ENCODE assay signal across 7 mouse cellular contexts in the genomic region with DNA sequence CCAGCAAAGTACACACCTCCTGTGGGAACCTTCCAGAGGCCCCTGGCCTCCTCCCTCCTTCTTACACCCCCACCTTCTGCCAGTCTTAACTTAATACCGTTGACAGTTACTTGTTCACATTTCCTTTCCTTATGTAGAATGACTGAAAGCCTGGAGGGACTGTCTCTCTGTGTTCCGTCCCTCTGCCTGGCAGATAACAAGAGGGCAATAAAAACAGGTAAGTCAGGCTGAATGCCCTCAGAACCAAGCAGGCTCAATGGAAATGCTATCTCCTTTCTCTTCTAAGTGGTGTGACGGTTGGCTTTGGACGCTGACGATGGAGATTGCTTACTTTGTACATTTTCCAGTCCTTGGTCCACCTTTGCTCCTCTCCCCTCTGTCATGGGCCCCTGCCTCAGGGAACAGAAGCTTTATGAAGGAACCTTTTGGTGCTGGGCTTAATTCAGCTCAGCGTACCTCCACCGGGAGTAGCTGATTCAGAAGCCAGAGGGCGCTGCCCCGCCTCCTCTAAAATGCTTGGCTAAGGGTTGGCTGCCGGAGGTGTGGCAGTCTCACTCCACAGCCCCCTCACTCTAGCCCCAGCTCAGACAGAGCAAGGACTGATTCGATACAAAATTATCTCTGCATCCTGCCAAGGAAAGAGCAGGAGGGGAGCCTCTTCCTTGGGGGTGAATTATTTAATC.
DNase-seq lines count a peak whose midpoint lies in the region; ATAC-seq and TF ChIP-seq lines count a peak whose summit lies in the region.

No protein-coding gene starts in this region.

- peak; percentile 75 for TF ChIP-seq CTCF in Patski (IDR thresholded peaks at IDR 0.05)
- TF ChIP-seq CTCF in embryonic fibroblast, embryonic 13.5 days (IDR thresholded peaks at IDR 0.05; ENCODE audit: borderline replicate concordance, insufficient read depth, low read length), result peak; percentile 20; the same call in 1 of the 2 replicates
- peak; percentile 81 for TF ChIP-seq CTCF in midbrain, postnatal 0 days (IDR thresholded peaks at IDR 0.05)
- 0 out of 2 replicates have a peak, but pooled peaks have one; percentile 44 for TF ChIP-seq CTCF in thymus, adult 2 months (IDR thresholded peaks at IDR 0.05; ENCODE audit: borderline replicate concordance, control insufficient read depth, extremely low read depth, insufficient read depth, low read length, poor library complexity)

- POLR2A ChIA-PET in Patski (lab: Charles Lee), result interaction anchor here (0.6 kb wide), 1 partner anchor 756 kb away, joined by 3 read pairs; no protein-coding TSS in a partner anchor

- no peak overlapping the region for H3K9ac ChIP-seq in hindbrain, embryonic 15.5 days
- no peak overlapping the region for H3K9ac ChIP-seq in midbrain, postnatal 0 days (replicated peaks; ENCODE audit: low read length, poor library complexity, severe bottlenecking)

- in situ Hi-C loops in Patski (cut with MboI; ENCODE audit: low pct_unique_long_range_greater_than_20kb), result no loop called here

- H3K4me2 ChIP-seq in hindbrain, embryonic 15.5 days, result no peak overlapping the region
- no peak overlapping the region for H3K4me2 ChIP-seq in midbrain, postnatal 0 days (ENCODE audit: low read depth, low read length, poor library complexity, severe bottlenecking)

- no peaks in the 10 kb centered on the region for H3K4me1 ChIP-seq in embryonic fibroblast, embryonic 13.5 days (ENCODE audit: control insufficient read depth, insufficient read depth, low read length)
- H3K4me1 ChIP-seq in hindbrain, embryonic 15.5 days (replicated peaks), result peaks cover 16% of the 10 kb centered on the region
- 0 out of 2 replicates have a peak, but pooled peaks cover 8% of the 10 kb centered on the region for H3K4me1 ChIP-seq in midbrain, postnatal 0 days (ENCODE audit: insufficient read depth, low read length)
- no peaks in the 10 kb centered on the region for H3K4me1 ChIP-seq in thymus, adult 2 months (replicated peaks; ENCODE audit: control insufficient read depth, insufficient read depth, low read length)

- H3K36me3 ChIP-seq in hindbrain, embryonic 15.5 days, result no peaks in the 10 kb centered on the region
- no peaks in the 10 kb centered on the region for H3K36me3 ChIP-seq in midbrain, postnatal 0 days (ENCODE audit: insufficient read depth, low read length)
- H3K36me3 ChIP-seq in thymus, adult 2 months (ENCODE audit: control insufficient read depth, insufficient read depth, low read length), result no peaks in the 10 kb centered on the region

- WGBS in hindbrain, embryonic 15.5 days, result 17% methylated on average over 11 of the region's 11 CpGs
- 17% methylated on average over 11 of the region's 11 CpGs for WGBS in midbrain, postnatal 0 days
- 31% methylated on average over 11 of the region's 11 CpGs for WGBS in thymus, adult 2 months

- no peak for TF ChIP-seq POLR2A in embryonic fibroblast, embryonic 13.5 days (IDR thresholded peaks at IDR 0.05; ENCODE audit: low read depth, low read length)
- no peak for TF ChIP-seq POLR2A in thymus, adult 2 months (IDR thresholded peaks at IDR 0.05; ENCODE audit: control insufficient read depth, extremely low read depth, insufficient read depth, low read length, poor library complexity)

- peak; percentile 4 to 10 for DNase-seq in B cell, adult 2 months
- DNase-seq in Patski (ENCODE audit: low read depth, low spot score), result no peak
- peak; percentile 51 to 56 for DNase-seq in left cerebral cortex, postnatal 25 days (ENCODE audit: low spot score in 2 of 2)
- DNase-seq in midbrain, postnatal 0 days (ENCODE audit: low spot score), result peak; percentile 74
- peak; percentile 54 for DNase-seq in thymus, adult 2 months

- H3K4me3 ChIP-seq in embryonic fibroblast, embryonic 13.5 days (ENCODE audit: insufficient read depth, low read length), result no peak overlapping the region
- H3K4me3 ChIP-seq in hindbrain, embryonic 15.5 days, result no peak overlapping the region
- no peak overlapping the region for H3K4me3 ChIP-seq in midbrain, postnatal 0 days (ENCODE audit: low read depth, low read length)
- no peak overlapping the region for H3K4me3 ChIP-seq in thymus, adult 2 months (ENCODE audit: control insufficient read depth, insufficient read depth, low read length)

- H3K9me3 ChIP-seq in hindbrain, embryonic 15.5 days, result no peaks in the 10 kb centered on the region
- H3K9me3 ChIP-seq in midbrain, postnatal 0 days (ENCODE audit: low read length), result no peaks in the 10 kb centered on the region

- intact Hi-C loops in left cerebral cortex, postnatal 25 days (cut with DNase I), result loop anchor here (5.0 kb wide), 1 partner anchor 301 kb away; the partner anchor contains the start of gene Kcnd3

- peaks cover 5% of the 10 kb centered on the region for H3K27me3 ChIP-seq in Patski
- H3K27me3 ChIP-seq in hindbrain, embryonic 15.5 days, result no peaks in the 10 kb centered on the region
- H3K27me3 ChIP-seq in midbrain, postnatal 0 days (ENCODE audit: insufficient read depth, low read length), result no peaks in the 10 kb centered on the region
- H3K27me3 ChIP-seq in thymus, adult 2 months (ENCODE audit: control insufficient read depth, insufficient read depth, low read length), result no peaks in the 10 kb centered on the region

- peak; percentile 44 for ATAC-seq in Patski
- ATAC-seq in hindbrain, embryonic 15.5 days (ENCODE audit: low FRiP score, low read depth), result peak; percentile 82; the same call in 1 of the 2 replicates
- peak; percentile 75; the same call in 1 of the 2 replicates for ATAC-seq in midbrain, postnatal 0 days (ENCODE audit: low FRiP score)

- no peak overlapping the region for H3K27ac ChIP-seq in embryonic fibroblast, embryonic 13.5 days (ENCODE audit: insufficient read depth, low read length)
- no peak overlapping the region; the same call in 1 of the 2 replicates for H3K27ac ChIP-seq in hindbrain, embryonic 15.5 days (replicated peaks)
- H3K27ac ChIP-seq in midbrain, postnatal 0 days (ENCODE audit: low read depth, low read length), result no peak overlapping the region
- no peak overlapping the region for H3K27ac ChIP-seq in thymus, adult 2 months (ENCODE audit: control insufficient read depth, insufficient read depth, low read length)

- CTCF ChIA-PET in Patski (lab: Charles Lee), result interaction anchor here (0.6 to 1.9 kb wide), 4 partner anchors 13 to 360 kb away, joined by 3 to 5 read pairs (median 3); no protein-coding TSS in a partner anchor

Comparison
In these comparisons a context has a peak if more than half of its experiments do, and no peak if none do; other contexts are left out.
1. CTCF ChIP-seq: peak in every context shown above with its lines; median percentile 81 in midbrain, postnatal 0 days; 75 in Patski; 44 in thymus, adult 2 months; 20 in embryonic fibroblast, embryonic 13.5 days.